Mouse (Mus musculus) embryonic facial prominence, embryonic 14.5 days (tissue): ENCODE measurements around the gene Shisal1. TPM values are rescaled to one million over a fixed set of nuclear protein-coding genes. Genes with fewer than 3 reads are reported as not detected.

ENCODE experiments used
- ATAC-seq: fragments of 200-750 bp; cut with Nextera tagmentation; 2 replicates; pipeline ENCODE4 v1.8.0; 2017; ENCODE audit warnings: low read depth, moderate number of reproducible peaks, moderate TSS enrichment
- DNase-seq: peaks from one replicate; pipeline ENCODE4 v3.0.0-alpha.2; 2015; ENCODE audit warnings: low spot score
- H3K27ac ChIP-seq: fragments of 300-500 bp; sonication (generic); replicated peaks from 2 replicates; pipeline ENCODE4 v1.5.1; 2014; ENCODE audit warnings: low read depth, mild to moderate bottlenecking, low read length, moderate library complexity
- H3K27me3 ChIP-seq: fragments of 300-500 bp; sonication (generic); replicated peaks from 2 replicates; pipeline ENCODE4 v1.6.1; 2014; ENCODE audit warnings: low read length; ENCODE audit not compliant: control insufficient read depth, insufficient read depth
- H3K36me3 ChIP-seq: fragments of 300-500 bp; sonication (generic); 2 replicates; pipeline ENCODE4 v1.6.1; 2014; ENCODE audit warnings: low read length, mixed read lengths; ENCODE audit not compliant: control insufficient read depth, insufficient read depth
- H3K4me1 ChIP-seq: fragments of 300-500 bp; sonication (generic); 2 replicates; pipeline ENCODE4 v1.6.1; 2014; ENCODE audit warnings: antibody characterized with exemption, low read length; ENCODE audit not compliant: control insufficient read depth, insufficient read depth
- H3K4me2 ChIP-seq: fragments of 300-500 bp; sonication (generic); 2 replicates; pipeline ENCODE4 v1.6.1; 2014; ENCODE audit warnings: low read depth, mild to moderate bottlenecking, low read length, moderate library complexity, mixed read lengths
- H3K4me3 ChIP-seq: fragments of 300-500 bp; sonication (generic); 2 replicates; pipeline ENCODE4 v1.5.1; 2014; ENCODE audit warnings: low read depth, mild to moderate bottlenecking, low read length
- H3K9ac ChIP-seq: fragments of 300-500 bp; sonication (generic); 2 replicates; pipeline ENCODE4 v1.6.1; 2014; ENCODE audit warnings: low read depth, mild to moderate bottlenecking, low read length, moderate library complexity, mixed read lengths
- H3K9me3 ChIP-seq: fragments of 300-500 bp; sonication (generic); 2 replicates; pipeline ENCODE4 v1.6.1; 2016; ENCODE audit warnings: low read length; ENCODE audit not compliant: control insufficient read depth
- WGBS: fragments of 180-500 bp; shearing (Covaris S2); extraction: QIAGEN DNeasy Blood & Tissue Kit; methylation state at CpG from one replicate; pipeline ENCODE4 v1.1.7; 2014; 5-methylcytosine and 5-hydroxymethylcytosine counted together
- polyA plus RNA-seq: library from polyadenylated mRNA; unstranded; fragments of >200 nt; fragmentation: Nextera tagmentation; extraction: Ambion mirVana; gene quantifications from 2 replicates; pipeline ENCODE4 v1.2.1, GENCODE M21; 2014

Gene Shisal1
- polyA plus RNA-seq: 9.0 and 12.9 TPM in 2 replicates

DNA sequence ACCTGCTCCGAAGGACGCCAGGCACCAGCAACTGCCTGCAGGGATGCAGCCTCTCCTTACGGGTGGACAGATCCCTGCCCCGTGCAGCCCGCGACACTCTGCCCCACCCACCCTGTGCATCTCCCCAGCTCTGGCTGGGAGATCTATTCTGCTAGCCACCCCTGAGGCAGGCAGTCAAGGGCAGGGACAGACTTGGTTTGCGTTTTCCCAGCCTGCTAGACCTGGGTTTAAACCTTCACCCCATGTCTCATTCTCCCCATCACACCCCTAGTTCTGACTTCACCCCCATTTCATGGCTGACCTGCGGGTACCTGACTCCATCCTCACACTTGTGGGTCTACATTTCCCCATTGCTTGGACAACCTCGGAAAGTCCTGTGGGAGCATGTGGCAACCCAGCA is at the start of gene Shisal1:
Gene Shisal1, minus strand, starts transcription at position 101 of the 400 bp plus-strand sequence.
- H3K9ac ChIP-seq: peak within 1 kb of the TSS; percentile 73
- 0 out of 2 replicates have a peak, but pooled peaks cover 5% of the 10 kb centered on the region for H3K4me1 ChIP-seq
- WGBS: 13% methylated on average over 8 of the region's 9 CpGs
- H3K9me3 ChIP-seq: no peaks in the 10 kb centered on the region
- H3K4me3 ChIP-seq: peak within 1 kb of the TSS; percentile 54
- ATAC-seq (no peak), DNase-seq (no peak)
- no peak within 1 kb of the TSS; the same call in 1 of the 2 replicates for H3K27ac ChIP-seq
- peaks cover 43% of the 10 kb centered on the region for H3K27me3 ChIP-seq
- peak within 1 kb of the TSS; percentile 95 for H3K4me2 ChIP-seq
- H3K36me3 ChIP-seq: no peaks in the 10 kb centered on the region

- no peaks in the 10 kb centered on the region for H3K27me3 ChIP-seq
- no peak overlapping the region for H3K27ac ChIP-seq
- no peaks in the 10 kb centered on the region for H3K36me3 ChIP-seq
- H3K9ac ChIP-seq: no peak overlapping the region
- H3K9me3 ChIP-seq: peaks cover 7% of the 10 kb centered on the region; the same call in 1 of the 2 replicates
- DNase-seq (no peak), ATAC-seq (no peak)
- H3K4me2 ChIP-seq: no peak overlapping the region
- H3K4me1 ChIP-seq: no peaks in the 10 kb centered on the region
- WGBS: 50% methylated on average over 7 of the region's 7 CpGs
- H3K4me3 ChIP-seq: no peak overlapping the region
Observed at GRCm38 (mm10) chr15:84490486-84490885, 43.6 kb upstream of the Shisal1 start.

DNA sequence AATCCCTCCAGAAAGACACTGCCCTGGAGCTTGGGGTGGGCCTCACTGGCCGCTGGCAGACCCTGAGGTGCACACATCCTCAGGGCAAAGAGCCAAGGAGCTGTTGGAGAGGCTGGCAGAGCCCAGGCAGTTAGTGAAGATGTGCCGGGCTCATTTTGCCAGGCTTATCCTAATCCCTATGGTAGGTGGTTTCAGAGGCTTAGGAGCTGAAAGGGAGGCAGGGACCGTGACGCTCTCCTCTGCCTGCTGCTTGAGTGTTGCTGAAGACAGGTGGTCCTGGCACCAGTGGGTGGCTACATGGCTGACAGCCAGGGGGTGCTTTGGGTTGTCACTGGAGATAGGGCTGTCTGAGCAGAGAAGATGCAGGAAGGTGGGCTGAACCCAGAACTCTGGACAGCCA is 37.4 kb upstream of the Shisal1 start:
- peaks cover 7% of the 10 kb centered on the region; the same call in 1 of the 2 replicates for H3K4me1 ChIP-seq
- DNase-seq: peak; percentile 60
- no peak overlapping the region for H3K4me3 ChIP-seq
- H3K36me3 ChIP-seq: no peaks in the 10 kb centered on the region
- no peak overlapping the region for H3K4me2 ChIP-seq
- WGBS: 59% methylated on average over 4 of the region's 4 CpGs
- 0 out of 2 replicates have a peak overlapping the region, but pooled peaks have one; percentile 7 for H3K9ac ChIP-seq
- ATAC-seq: peak; percentile 51; the same call in 1 of the 2 replicates
- 0 out of 2 replicates have a peak, but pooled peaks cover 4% of the 10 kb centered on the region for H3K27me3 ChIP-seq
- H3K27ac ChIP-seq: no peak overlapping the region
- H3K9me3 ChIP-seq: peaks cover 7% of the 10 kb centered on the region; the same call in 1 of the 2 replicates

GRCm38 (mm10) chr15:84483622-84484021 is 36.7 kb upstream of the Shisal1 start:
- H3K4me3 ChIP-seq: no peak overlapping the region
- H3K36me3 ChIP-seq: no peaks in the 10 kb centered on the region
- H3K27ac ChIP-seq: no peak overlapping the region
- H3K4me2 ChIP-seq: no peak overlapping the region
- 64% methylated on average over 5 of the region's 5 CpGs for WGBS
- no peak for ATAC-seq
- peaks cover 4% of the 10 kb centered on the region; the same call in 1 of the 2 replicates for H3K9me3 ChIP-seq
- 0 out of 2 replicates have a peak overlapping the region, but pooled peaks have one; percentile 7 for H3K9ac ChIP-seq
- H3K27me3 ChIP-seq: 0 out of 2 replicates have a peak, but pooled peaks cover 4% of the 10 kb centered on the region
- peaks cover 7% of the 10 kb centered on the region; the same call in 1 of the 2 replicates for H3K4me1 ChIP-seq
- no peak for DNase-seq

DNA sequence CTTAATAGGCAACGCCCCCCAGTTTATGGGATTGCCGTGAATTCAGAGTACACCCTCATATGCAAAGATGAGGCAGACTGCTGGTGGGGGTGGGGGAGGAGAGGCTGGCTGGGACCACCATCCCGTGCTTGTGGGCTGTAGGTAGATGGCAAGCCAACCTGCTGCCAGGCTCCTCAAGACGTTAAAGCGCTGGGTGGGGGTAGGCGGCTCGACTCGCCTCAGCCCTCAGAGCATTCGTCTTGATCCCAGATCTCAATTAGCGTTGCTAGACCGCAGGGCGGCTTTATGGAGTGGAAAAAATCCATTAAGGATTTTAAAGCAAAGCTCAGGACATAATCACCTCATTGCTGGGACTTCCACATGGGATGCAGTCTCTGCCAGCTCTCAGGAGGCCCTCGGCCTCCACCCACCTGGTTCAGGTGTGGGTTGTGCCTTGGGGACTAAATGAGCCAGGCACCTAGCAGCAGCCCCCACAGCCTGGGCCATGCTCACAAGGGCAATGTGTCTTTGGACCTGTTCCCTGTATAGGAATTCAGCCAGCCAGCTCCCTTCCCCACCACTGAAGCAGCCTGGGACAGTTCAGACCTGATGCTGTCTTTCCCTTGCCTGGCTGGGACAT is 34.5 kb upstream of the Shisal1 start:
- H3K9me3 ChIP-seq: no peaks in the 10 kb centered on the region
- no peak overlapping the region for H3K27ac ChIP-seq
- no peak overlapping the region for H3K4me3 ChIP-seq
- no peaks in the 10 kb centered on the region for H3K36me3 ChIP-seq
- DNase-seq (peak; percentile 36), ATAC-seq (no peak)
- WGBS: 54% methylated on average over 13 of the region's 13 CpGs
- 0 out of 2 replicates have a peak, but pooled peaks cover 4% of the 10 kb centered on the region for H3K27me3 ChIP-seq
- no peak overlapping the region for H3K4me2 ChIP-seq
- H3K9ac ChIP-seq: no peak overlapping the region
- peaks cover 7% of the 10 kb centered on the region; the same call in 1 of the 2 replicates for H3K4me1 ChIP-seq

GRCm38 (mm10) chr15:84469391-84469790 is 22.5 kb upstream of the Shisal1 start:
- no peak overlapping the region for H3K4me3 ChIP-seq
- H3K4me2 ChIP-seq: no peak overlapping the region
- H3K9ac ChIP-seq: no peak overlapping the region
- H3K9me3 ChIP-seq: no peaks in the 10 kb centered on the region
- DNase-seq (peak; percentile 72), ATAC-seq (peak; percentile 65)
- H3K27ac ChIP-seq: no peak overlapping the region
- no peaks in the 10 kb centered on the region for H3K36me3 ChIP-seq
- H3K27me3 ChIP-seq: no peaks in the 10 kb centered on the region
- H3K4me1 ChIP-seq: peaks cover 3% of the 10 kb centered on the region
- WGBS: 31% methylated on average over 8 of the region's 8 CpGs

DNA sequence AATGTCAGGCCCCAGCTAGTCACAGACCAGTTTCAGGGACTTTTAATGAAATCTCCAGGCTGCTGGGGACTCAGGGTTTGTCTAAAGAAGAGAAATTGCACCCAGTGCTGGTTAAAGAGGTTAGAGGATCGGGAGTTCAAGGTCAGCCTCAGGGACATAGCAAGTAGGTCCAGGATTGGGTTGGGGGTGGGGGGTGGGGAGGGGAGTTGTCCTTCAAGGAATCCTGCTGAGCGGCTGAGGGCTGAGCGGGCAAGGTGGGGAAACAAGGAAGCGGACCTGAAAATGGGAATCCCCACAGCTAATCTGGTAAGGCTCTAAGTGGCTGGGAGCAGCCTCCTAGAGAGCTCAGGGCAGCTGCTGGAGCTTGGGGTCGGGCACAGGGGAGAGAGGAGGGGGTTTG is 20.9 kb upstream of the Shisal1 start:
- H3K9me3 ChIP-seq: no peaks in the 10 kb centered on the region

DNA sequence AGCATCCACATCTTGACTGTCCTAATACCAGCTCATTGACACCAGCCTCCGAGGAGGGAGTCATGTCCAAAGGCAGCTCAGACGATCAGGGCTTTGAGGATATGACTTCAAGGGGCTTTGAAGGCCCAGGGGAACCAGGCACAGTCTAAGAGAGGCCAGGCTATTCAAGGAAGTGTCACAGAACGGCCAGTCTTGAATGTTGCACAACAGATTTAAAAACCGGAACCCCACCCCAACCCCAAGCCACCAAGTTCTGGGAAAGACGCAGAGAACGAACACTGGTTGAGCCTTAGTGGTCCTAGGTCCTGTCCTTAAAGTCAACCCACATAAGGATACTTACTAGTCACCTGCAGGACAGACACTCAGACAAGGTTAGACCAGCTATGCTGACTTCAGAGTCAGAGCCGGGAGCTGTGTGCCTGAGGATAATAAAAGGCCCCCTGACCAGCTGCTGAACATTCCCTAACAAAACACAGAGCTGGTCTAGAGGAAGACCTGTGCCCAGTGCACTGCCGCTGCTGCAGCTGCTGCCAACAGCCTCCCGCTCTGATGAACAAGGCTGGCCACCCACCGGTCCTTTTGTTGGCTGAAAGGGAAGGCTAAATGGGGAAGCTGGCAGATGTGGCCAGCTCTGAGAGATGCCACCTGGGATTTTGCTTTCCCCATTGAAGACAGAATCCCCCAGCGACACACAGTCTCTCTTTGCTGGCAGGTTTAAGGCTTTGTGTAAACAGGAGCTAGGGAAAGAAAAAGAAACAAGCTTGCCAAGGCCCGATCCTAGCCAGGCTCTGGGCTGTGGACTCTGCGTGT is 19.8 kb upstream of the Shisal1 start:
- H3K36me3 ChIP-seq: no peaks in the 10 kb centered on the region
- H3K4me1 ChIP-seq: peaks cover 5% of the 10 kb centered on the region
- H3K27ac ChIP-seq: no peak overlapping the region
- H3K9me3 ChIP-seq: no peaks in the 10 kb centered on the region
- H3K4me3 ChIP-seq: no peak overlapping the region
- no peaks in the 10 kb centered on the region for H3K27me3 ChIP-seq
- no peak overlapping the region for H3K4me2 ChIP-seq
- WGBS: 44% methylated on average over 13 of the region's 13 CpGs
- ATAC-seq (peak; percentile 17; the same call in 1 of the 2 replicates), DNase-seq (peak; percentile 75)
- no peak overlapping the region for H3K9ac ChIP-seq

More for the DNA sequence above, 20.9 kb upstream of the Shisal1 start:
- H3K9ac ChIP-seq: no peak overlapping the region
- H3K4me2 ChIP-seq: no peak overlapping the region
- no peaks in the 10 kb centered on the region for H3K27me3 ChIP-seq
- H3K4me1 ChIP-seq: peaks cover 5% of the 10 kb centered on the region
- H3K27ac ChIP-seq: no peak overlapping the region
- no peaks in the 10 kb centered on the region for H3K36me3 ChIP-seq
- no peak for DNase-seq
- WGBS: 57% methylated on average over 5 of the region's 5 CpGs
- ATAC-seq: no peak
- H3K4me3 ChIP-seq: no peak overlapping the region
